In the genomic region with DNA sequence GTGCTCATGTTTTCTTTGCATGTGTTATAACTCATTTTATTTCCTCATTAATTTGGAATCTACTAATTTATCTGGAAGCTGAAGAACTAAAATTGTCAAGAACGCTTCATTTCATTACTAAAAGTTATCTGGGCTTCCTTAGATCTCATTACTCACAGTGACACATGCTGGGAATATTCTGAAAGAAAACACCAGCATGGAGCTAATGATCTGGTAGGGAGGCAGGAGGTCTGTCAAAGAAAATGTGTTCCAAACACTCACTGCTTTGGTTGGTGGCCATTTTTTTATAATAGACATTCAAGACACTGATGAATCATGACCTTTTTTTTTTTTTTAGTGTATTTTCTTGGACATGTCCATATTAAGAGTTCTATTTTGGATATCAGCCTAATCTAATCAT, we compare ENCODE assay signal across 21 mouse cellular contexts.
"Had no signal": no experiment of that assay in that cellular context is flagged by ENCODE, and none has a peak within 500 bp of the region (broad histone marks: within the 10 kb centered on the region; RNA-seq: fewer than 3 reads in every experiment).

No protein-coding gene starts in this region.

- H3K27me3 ChIP-seq: kidney, embryonic 15.5 days; limb, embryonic 12.5 days; limb, embryonic 15.5 days; midbrain, embryonic 13.5 days; neural tube, embryonic 12.5 days; neural tube, embryonic 15.5 days had no signal

- H3K4me1 ChIP-seq: kidney, embryonic 15.5 days; limb, embryonic 12.5 days; limb, embryonic 15.5 days; neural tube, embryonic 12.5 days had no signal

- ATAC-seq: midbrain, embryonic 13.5 days had no signal

- H3K4me2 ChIP-seq: kidney, embryonic 15.5 days; limb, embryonic 12.5 days; limb, embryonic 15.5 days; liver, embryonic 11.5 days; midbrain, embryonic 13.5 days; neural tube, embryonic 12.5 days; neural tube, embryonic 15.5 days had no signal

- H3K9me3 ChIP-seq: kidney, embryonic 15.5 days; limb, embryonic 12.5 days; limb, embryonic 15.5 days; midbrain, embryonic 10.5 days; midbrain, embryonic 13.5 days; neural tube, embryonic 12.5 days; neural tube, embryonic 15.5 days had no signal

- H3K27ac ChIP-seq: kidney, embryonic 15.5 days; limb, embryonic 12.5 days; limb, embryonic 15.5 days; liver, embryonic 14.5 days; macrophage; midbrain, embryonic 10.5 days; midbrain, embryonic 13.5 days; neural tube, embryonic 12.5 days; neural tube, embryonic 15.5 days; stomach, postnatal 0 days had no signal

- H3K36me3 ChIP-seq: kidney, embryonic 15.5 days; limb, embryonic 12.5 days; limb, embryonic 15.5 days; midbrain, embryonic 10.5 days; midbrain, embryonic 13.5 days; neural tube, embryonic 12.5 days; neural tube, embryonic 15.5 days had no signal

- H3K9ac ChIP-seq: kidney, embryonic 15.5 days; limb, embryonic 12.5 days; limb, embryonic 15.5 days; liver, embryonic 14.5 days; midbrain, embryonic 13.5 days; neural tube, embryonic 12.5 days; neural tube, embryonic 15.5 days had no signal

- DNase-seq: kidney, adult 11 months; kidney, adult 8-10 months; kidney, postnatal 10 days; kidney, postnatal 36 days; layer of hippocampus, postnatal 36 days; left cerebral cortex, postnatal 4 days; lung, adult 18-20 months; retina, postnatal 1 day; thymus, adult 2 months; thymus, postnatal 25 days had no signal

- H3K4me3 ChIP-seq: kidney, embryonic 15.5 days; limb, embryonic 12.5 days; limb, embryonic 15.5 days; midbrain, embryonic 10.5 days; midbrain, embryonic 13.5 days; neural tube, embryonic 12.5 days; neural tube, embryonic 15.5 days had no signal
